Mouse (Mus musculus) layer of hippocampus, postnatal 10 days (tissue): ENCODE data around the gene Rplp1. TPM values are rescaled to one million over a fixed set of nuclear protein-coding genes. Genes with fewer than 3 reads are reported as not detected.

Experiments
- DNase-seq, 2 experiments: peaks; one replicate each; pipeline ENCODE4 v3.0.0; 2021; ENCODE audit warnings: low spot score in 2 of 2
- total RNA-seq, 2 experiments: library from RNA; stranded (reverse); gene quantifications; 2 replicates each; pipeline ENCODE4 v1.2.3; 2021

Rplp1 gene
- total RNA-seq, 2 experiments from 2014 or later, result 1,537 to 1,633 TPM

GRCm38 (mm10) chr9:61878889-61879288, 35.5 kb downstream of the Rplp1 start:
- DNase-seq, result peak; percentile 83 to 89

- DNase-seq, result peak in 1 of 2 experiments; percentile 49
Observed at GRCm38 (mm10) chr9:61877373-61878112, 36.8 kb downstream of the Rplp1 start.

GRCm38 (mm10) chr9:61873325-61873724, 41.0 kb downstream of the Rplp1 start:
- DNase-seq, result no peak

GRCm38 (mm10) chr9:61872246-61872941, 41.9 kb downstream of the Rplp1 start:
- no peak for DNase-seq

- DNase-seq, result no peak
Observed at GRCm38 (mm10) chr9:61871839-61872238, 42.5 kb downstream of the Rplp1 start.

- no peak for DNase-seq
Observed at GRCm38 (mm10) chr9:61867659-61868058, 46.7 kb downstream of the Rplp1 start.

Other genes with a start within 250 kb of the Rplp1 start
- gene Kif23, start 32.2 kb upstream of the Rplp1 start, total RNA-seq, result 10 to 100 TPM in 1 of 2 experiments, 1 to 10 TPM in 1; 7.4 to 11.1 TPM
- 1 to 10 TPM in 1 of 2 experiments, under 1 TPM in 1; 0.94 to 1.1 TPM for gene Paqr5, start 112.3 kb upstream of the Rplp1 start, total RNA-seq
- 10 to 100 TPM; 24.4 to 25.0 TPM for gene Glce, start 208.1 kb upstream of the Rplp1 start, total RNA-seq